Mouse (Mus musculus): ENCODE measurements around the gene 9930022D16Rik. TPM values are rescaled to one million over a fixed set of nuclear protein-coding genes. Genes with fewer than 3 reads are reported as not detected.

Gene 9930022D16Rik
- 1.1 TPM for polyA plus RNA-seq (2017; shearing (Covaris generic))

DNA sequence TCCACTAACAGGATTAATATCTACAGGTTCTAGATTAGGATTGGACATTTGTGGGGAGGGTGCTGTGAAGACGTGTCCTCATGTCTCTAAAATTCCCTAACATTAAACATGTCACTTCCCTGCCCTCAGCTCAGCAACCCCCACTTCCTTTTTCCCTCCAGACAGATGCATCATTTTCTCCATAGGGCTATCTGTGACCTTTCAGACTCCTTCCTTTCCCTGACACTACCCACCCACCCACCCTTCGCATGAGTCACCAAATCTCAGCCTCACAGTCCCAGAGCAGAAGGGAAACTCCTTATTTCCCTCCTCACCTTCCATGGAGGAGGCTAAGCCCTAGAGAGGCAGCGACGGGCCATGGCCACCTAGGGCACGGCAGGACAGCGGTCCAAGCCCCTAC, at the start of gene 9930022D16Rik:
Gene 9930022D16Rik, plus strand, starts transcription at position 301 of the 400 bp plus-strand sequence.

DNA sequence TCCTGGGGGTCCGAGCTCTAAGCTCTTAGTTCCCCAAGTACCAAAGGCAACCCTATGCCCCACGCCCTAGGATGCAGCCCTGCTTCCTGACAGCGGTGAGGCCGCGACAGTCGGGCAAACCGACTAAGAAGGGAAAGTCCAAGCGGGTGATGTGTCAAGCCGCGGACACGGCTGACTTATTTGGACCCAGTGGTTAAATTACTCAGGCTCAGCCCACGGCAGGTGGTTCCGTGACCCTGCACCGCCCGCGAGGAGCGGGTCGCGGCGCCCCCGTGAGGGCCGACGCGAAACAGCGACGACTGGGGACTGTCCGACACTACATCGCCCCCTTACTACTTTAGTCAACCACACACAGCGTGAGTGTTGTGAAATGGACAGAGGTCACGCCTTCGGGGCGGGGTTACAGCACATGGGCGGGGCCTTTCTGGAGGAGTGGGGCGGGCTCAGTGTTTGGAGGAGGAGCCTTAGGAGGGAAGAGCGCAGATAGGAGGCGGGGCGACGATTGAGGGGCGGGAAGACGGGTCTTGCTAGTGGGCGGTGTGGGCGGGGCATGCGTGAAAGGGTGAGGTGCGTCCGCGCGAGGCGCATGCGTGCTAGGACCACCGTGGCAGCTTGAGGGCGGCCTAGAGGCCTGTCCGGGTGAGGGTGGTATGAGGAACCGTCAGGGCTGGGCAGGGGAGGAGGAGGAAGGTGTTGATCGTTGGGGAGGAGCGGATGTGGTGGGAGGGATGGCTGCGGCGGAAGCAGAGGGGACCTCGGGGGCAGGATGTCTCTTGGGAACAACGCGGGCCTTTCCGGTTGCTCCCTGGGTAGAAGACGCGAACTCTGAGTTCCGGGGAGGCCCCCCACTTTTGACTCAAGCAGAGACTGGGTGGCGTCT, 11.9 kb downstream of the 9930022D16Rik start, which contains the start of gene Amz2:
Gene Amz2, plus strand, starts transcription at position 555 of the 880 bp plus-strand sequence.

Other genes starting within 250 kb of the 9930022D16Rik start
- gene Rgs9, start 115.8 kb upstream of the 9930022D16Rik start, polyA plus RNA-seq (2017; shearing (Covaris generic)): 1.1 TPM
- 410 TPM for gene Gna13, start 51.1 kb upstream of the 9930022D16Rik start, polyA plus RNA-seq (2017; shearing (Covaris generic))
- 99.7 TPM for gene Amz2, start 12.0 kb downstream of the 9930022D16Rik start, polyA plus RNA-seq (2017; shearing (Covaris generic))
- gene Arsg, start 59.5 kb downstream of the 9930022D16Rik start, polyA plus RNA-seq (2017; shearing (Covaris generic)): 0.99 TPM
- 23.2 TPM for gene Slc16a6, start 59.7 kb downstream of the 9930022D16Rik start, polyA plus RNA-seq (2017; shearing (Covaris generic))
- gene Wipi1, start 198.1 kb downstream of the 9930022D16Rik start, polyA plus RNA-seq (2017; shearing (Covaris generic)): 0.54 TPM
- 613 TPM for gene Prkar1a, start 235.5 kb downstream of the 9930022D16Rik start, polyA plus RNA-seq (2017; shearing (Covaris generic))

Measured in effector memory CD4-positive, alpha-beta T cell, adult 5 months (primary cell).